Comparison of ENCODE assay signal across 16 mouse cellular contexts in genomic region chr16:96754381-96754780, GRCm38 (mm10).
DNase-seq lines count a peak whose midpoint lies in the region; ATAC-seq lines count a peak whose summit lies in the region.
"Had no signal": no experiment of that assay in that cellular context is flagged by ENCODE, and none has a peak within 500 bp of the region (broad histone marks: within the 10 kb centered on the region; RNA-seq: fewer than 3 reads in every experiment).

No protein-coding gene starts in this region.

- 36% methylated on average over 6 of the region's 6 CpGs for WGBS in forebrain, embryonic 13.5 days
- 62% methylated on average over 6 of the region's 6 CpGs for WGBS in forebrain, embryonic 10.5 days
- WGBS in hindbrain, embryonic 14.5 days, result 43% methylated on average over 6 of the region's 6 CpGs
- 9% methylated on average over 6 of the region's 6 CpGs for WGBS in midbrain, embryonic 16.5 days

- H3K36me3 ChIP-seq in forebrain, embryonic 13.5 days (ENCODE audit: poor library complexity, severe bottlenecking), result no peaks in the 10 kb centered on the region
- no peaks in the 10 kb centered on the region for H3K36me3 ChIP-seq in forebrain, embryonic 10.5 days (replicated peaks)
- no peaks in the 10 kb centered on the region for H3K36me3 ChIP-seq in hindbrain, embryonic 14.5 days (replicated peaks; ENCODE audit: control insufficient read depth, insufficient read depth)
- H3K36me3 ChIP-seq in midbrain, embryonic 16.5 days (ENCODE audit: control insufficient read depth, insufficient read depth, low read length), result no peaks in the 10 kb centered on the region
- H3K36me3 ChIP-seq: heart, embryonic 12.5 days; intestine, embryonic 15.5 days; kidney, embryonic 15.5 days; limb, embryonic 13.5 days had no signal

- no peak overlapping the region for H3K4me2 ChIP-seq in forebrain, embryonic 13.5 days
- no peak overlapping the region for H3K4me2 ChIP-seq in hindbrain, embryonic 14.5 days (replicated peaks)
- H3K4me2 ChIP-seq in midbrain, embryonic 16.5 days (ENCODE audit: low read length), result no peak overlapping the region
- H3K4me2 ChIP-seq: heart, embryonic 12.5 days; intestine, embryonic 15.5 days; kidney, embryonic 15.5 days; limb, embryonic 13.5 days had no signal

- no peak overlapping the region for H3K4me3 ChIP-seq in forebrain, embryonic 13.5 days
- no peak overlapping the region for H3K4me3 ChIP-seq in forebrain, embryonic 10.5 days
- no peak overlapping the region for H3K4me3 ChIP-seq in hindbrain, embryonic 14.5 days (replicated peaks; ENCODE audit: low read length)
- no peak overlapping the region for H3K4me3 ChIP-seq in midbrain, embryonic 16.5 days (ENCODE audit: low read depth, low read length)
- H3K4me3 ChIP-seq: heart, embryonic 12.5 days; intestine, embryonic 15.5 days; kidney, embryonic 15.5 days; limb, embryonic 13.5 days; megakaryocyte, embryonic 14.5 days had no signal

- peaks cover 47% of the 10 kb centered on the region for H3K4me1 ChIP-seq in forebrain, embryonic 13.5 days
- H3K4me1 ChIP-seq in forebrain, embryonic 10.5 days, result peaks cover 31% of the 10 kb centered on the region
- H3K4me1 ChIP-seq in hindbrain, embryonic 14.5 days (replicated peaks; ENCODE audit: control insufficient read depth, insufficient read depth, low read length), result peaks cover 40% of the 10 kb centered on the region
- H3K4me1 ChIP-seq in midbrain, embryonic 16.5 days (ENCODE audit: control insufficient read depth, insufficient read depth, low read length), result peaks cover 51% of the 10 kb centered on the region
- H3K4me1 ChIP-seq: intestine, embryonic 15.5 days; megakaryocyte, embryonic 14.5 days had no signal

- no peaks in the 10 kb centered on the region for H3K27me3 ChIP-seq in forebrain, embryonic 13.5 days
- H3K27me3 ChIP-seq in forebrain, embryonic 10.5 days (ENCODE audit: poor library complexity, severe bottlenecking), result peaks cover 28% of the 10 kb centered on the region
- no peaks in the 10 kb centered on the region for H3K27me3 ChIP-seq in hindbrain, embryonic 14.5 days (ENCODE audit: control insufficient read depth, insufficient read depth, low read length)
- H3K27me3 ChIP-seq in midbrain, embryonic 16.5 days (ENCODE audit: control insufficient read depth, insufficient read depth, low read depth, low read length), result no peaks in the 10 kb centered on the region
- H3K27me3 ChIP-seq: intestine, embryonic 15.5 days had no signal

- ATAC-seq in forebrain, embryonic 13.5 days, result peak; percentile 44; the same call in 1 of the 2 replicates
- no peak for ATAC-seq in hindbrain, embryonic 14.5 days (ENCODE audit: low FRiP score)
- peak; percentile 46; the same call in 1 of the 2 replicates for ATAC-seq in midbrain, embryonic 16.5 days
- ATAC-seq: intestine, embryonic 15.5 days had no signal

- no peaks in the 10 kb centered on the region for H3K9me3 ChIP-seq in forebrain, embryonic 13.5 days (replicated peaks)
- no peaks in the 10 kb centered on the region for H3K9me3 ChIP-seq in forebrain, embryonic 10.5 days
- no peaks in the 10 kb centered on the region for H3K9me3 ChIP-seq in hindbrain, embryonic 14.5 days (ENCODE audit: control insufficient read depth, low read length)
- H3K9me3 ChIP-seq in midbrain, embryonic 16.5 days (replicated peaks; ENCODE audit: control insufficient read depth, low read length, poor library complexity, severe bottlenecking), result no peaks in the 10 kb centered on the region
- H3K9me3 ChIP-seq: heart, embryonic 12.5 days; intestine, embryonic 15.5 days; kidney, embryonic 15.5 days; limb, embryonic 13.5 days; megakaryocyte, embryonic 14.5 days had no signal

- no peak overlapping the region for H3K9ac ChIP-seq in forebrain, embryonic 13.5 days
- no peak overlapping the region for H3K9ac ChIP-seq in hindbrain, embryonic 14.5 days
- 0 out of 2 replicates have a peak overlapping the region, but pooled peaks have one; percentile 6 for H3K9ac ChIP-seq in midbrain, embryonic 16.5 days (ENCODE audit: low read depth, low read length)
- H3K9ac ChIP-seq: heart, embryonic 12.5 days; intestine, embryonic 15.5 days; kidney, embryonic 15.5 days; limb, embryonic 13.5 days; liver, embryonic 14.5 days had no signal

- H3K27ac ChIP-seq in forebrain, embryonic 13.5 days, result no peak overlapping the region
- H3K27ac ChIP-seq in forebrain, embryonic 10.5 days, result no peak overlapping the region
- H3K27ac ChIP-seq in hindbrain, embryonic 14.5 days, result peak overlapping the region; percentile 39
- peak overlapping the region; percentile 70 for H3K27ac ChIP-seq in midbrain, embryonic 16.5 days (ENCODE audit: low read length)
- H3K27ac ChIP-seq: intestine, embryonic 15.5 days; kidney, embryonic 15.5 days; limb, embryonic 13.5 days; liver, embryonic 14.5 days; stomach, postnatal 0 days had no signal

- no peak for DNase-seq in forebrain, embryonic 10.5 days (ENCODE audit: extremely low spot score, low spot score)
- DNase-seq in brain, adult 2 months (ENCODE audit: low read depth, low spot score), result peak; percentile 26
- no peak for DNase-seq in hindbrain, embryonic 14.5 days (ENCODE audit: low spot score)
- no peak for DNase-seq in lung, postnatal 10 days
- DNase-seq in gastrocnemius, postnatal 25 days, result no peak
- DNase-seq in kidney, postnatal 14 days, result no peak
- DNase-seq: thymus, postnatal 25 days had no signal

Comparison
In these comparisons a context has a peak if more than half of its experiments do, and no peak if none do; other contexts are left out.
1. H3K27ac ChIP-seq: peak in hindbrain, embryonic 14.5 days (single experiment) and midbrain, embryonic 16.5 days (single experiment); none in forebrain, embryonic 13.5 days (single experiment) and forebrain, embryonic 10.5 days (single experiment).